Mouse (Mus musculus) limb, embryonic 11.5 days (tissue): Measurements from ENCODE around the gene Cyp2w1. TPM values are rescaled to one million over a fixed set of nuclear protein-coding genes. Genes with fewer than 3 reads are reported as not detected.
A peak's percentile ranks its signal among the peaks of the same experiment; 100 is the strongest.

ENCODE experiments used
- ATAC-seq: fragments of 200-750 bp; cut with Nextera tagmentation; 2 replicates; pipeline ENCODE4 v1.8.0; 2017; ENCODE audit warnings: low read depth; ENCODE audit not compliant: insufficient number of reproducible peaks, low FRiP score, low TSS enrichment
- DNase-seq: peaks from one replicate; pipeline ENCODE4 v3.0.0-alpha.2; 2015; ENCODE audit warnings: low spot score
- H3K27ac ChIP-seq: fragments of 300-500 bp; sonication (generic); replicated peaks from 2 replicates; pipeline ENCODE4 v1.5.1; 2014; ENCODE audit warnings: low read depth, mild to moderate bottlenecking, low read length
- H3K27me3 ChIP-seq: fragments of 300-500 bp; sonication (generic); 2 replicates; pipeline ENCODE4 v1.6.1; 2014; ENCODE audit warnings: mild to moderate bottlenecking, low read length, mixed read lengths; ENCODE audit not compliant: control insufficient read depth, insufficient read depth
- H3K36me3 ChIP-seq: fragments of 300-500 bp; sonication (generic); 2 replicates; pipeline ENCODE4 v1.6.1; 2014; ENCODE audit warnings: mild to moderate bottlenecking, low read length, moderate library complexity, mixed read lengths; ENCODE audit not compliant: control insufficient read depth, insufficient read depth
- H3K4me1 ChIP-seq: fragments of 300-500 bp; sonication (generic); 2 replicates; pipeline ENCODE4 v1.6.1; 2014; ENCODE audit warnings: low read length, mixed read lengths; ENCODE audit not compliant: control insufficient read depth, insufficient read depth
- H3K4me2 ChIP-seq: fragments of 300-500 bp; sonication (generic); 2 replicates; pipeline ENCODE4 v1.6.1; 2014; ENCODE audit warnings: low read depth, mild to moderate bottlenecking, moderate library complexity; ENCODE audit not compliant: severe bottlenecking
- H3K4me3 ChIP-seq: fragments of 300-500 bp; sonication (generic); 2 replicates; pipeline ENCODE4 v1.5.1; 2014; ENCODE audit warnings: low read depth, low read length
- H3K9ac ChIP-seq: fragments of 300-500 bp; sonication (generic); 2 replicates; pipeline ENCODE4 v1.6.1; 2014; ENCODE audit warnings: mild to moderate bottlenecking, low read length
- H3K9me3 ChIP-seq: fragments of 300-500 bp; sonication (generic); 2 replicates; pipeline ENCODE4 v1.6.1; 2016; ENCODE audit warnings: low read length; ENCODE audit not compliant: control insufficient read depth
- WGBS: fragments of 180-500 bp; shearing (Covaris S2); extraction: QIAGEN DNeasy Blood & Tissue Kit; methylation state at CpG from one replicate; pipeline ENCODE4 v1.1.7; 2014; 5-methylcytosine and 5-hydroxymethylcytosine counted together
- polyA plus RNA-seq: library from polyadenylated mRNA; unstranded; fragments of >200 nt; fragmentation: Nextera tagmentation; extraction: Ambion mirVana; gene quantifications from 2 replicates; pipeline ENCODE4 v1.2.1, GENCODE M21; 2014

The Cyp2w1 gene
- polyA plus RNA-seq: not detected in 2 replicates

DNA sequence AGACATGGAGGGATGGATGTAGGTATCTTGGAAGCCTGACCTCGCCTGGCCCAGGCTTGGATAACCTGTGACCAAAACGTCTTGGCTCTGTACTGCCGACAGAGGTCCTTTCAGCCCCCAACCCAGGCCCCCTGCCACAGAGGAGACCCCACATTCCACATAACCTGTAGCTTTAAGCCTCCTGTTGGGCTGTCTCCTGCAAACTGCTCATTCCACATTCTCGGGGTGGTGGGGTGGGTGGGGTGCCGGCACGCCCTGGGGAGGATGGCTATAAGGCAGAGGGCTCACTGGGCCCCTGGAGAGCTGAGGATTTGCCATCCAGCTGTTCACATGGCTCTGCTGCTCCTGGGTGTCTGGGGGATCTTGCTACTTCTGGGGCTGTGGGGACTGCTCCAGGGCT, at the start of gene Cyp2w1:
TSS of gene Cyp2w1 (plus strand) at position 301 of the 400 bp plus-strand sequence.
- Histone ChIP-seq H3K4me2 (0 out of 2 replicates have a peak within 1 kb of the TSS, but pooled peaks have one; percentile 7), H3K27ac (no peak within 1 kb of the TSS), H3K4me3 (no peak within 1 kb of the TSS), H3K4me1 (peaks cover 10% of the 10 kb centered on the region), H3K9me3 (no peaks in the 10 kb centered on the region), H3K27me3 (no peaks in the 10 kb centered on the region), H3K36me3 (no peaks in the 10 kb centered on the region), H3K9ac (0 out of 2 replicates have a peak within 1 kb of the TSS, but pooled peaks have one; percentile 18)
- 48% methylated on average over 6 of the region's 6 CpGs for WGBS
- DNase-seq (no peak), ATAC-seq (no peak)

DNA sequence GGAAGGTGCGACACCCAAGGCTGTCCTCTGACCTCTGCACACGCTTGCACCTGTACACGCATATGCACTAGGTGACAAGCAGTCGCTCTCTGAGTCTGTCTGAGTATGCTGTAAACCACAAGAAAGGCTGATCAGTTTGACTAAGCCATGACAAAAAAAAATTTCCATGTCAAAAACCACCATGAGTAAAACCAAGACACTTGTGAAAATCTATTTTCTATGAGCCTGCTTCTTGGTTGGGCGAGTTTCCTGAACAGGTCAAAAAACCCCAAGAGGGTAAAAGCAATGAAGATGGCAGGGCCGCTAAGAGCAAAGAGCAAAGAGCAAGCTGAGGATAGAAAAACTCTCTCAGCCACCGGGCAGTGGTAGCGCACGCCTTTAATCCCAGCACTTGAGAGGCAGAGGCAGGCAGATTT, 48.8 kb upstream of the Cyp2w1 start:
- H3K4me1 ChIP-seq: no peaks in the 10 kb centered on the region
- no peak overlapping the region for H3K9ac ChIP-seq
- WGBS: 91% methylated on average over 9 of the region's 9 CpGs
- H3K9me3 ChIP-seq: no peaks in the 10 kb centered on the region
- no peaks in the 10 kb centered on the region for H3K27me3 ChIP-seq
- H3K36me3 ChIP-seq: no peaks in the 10 kb centered on the region; the same call in 1 of the 2 replicates
- no peak overlapping the region for H3K27ac ChIP-seq
- DNase-seq (no peak), ATAC-seq (no peak)
- no peak overlapping the region for H3K4me2 ChIP-seq
- no peak overlapping the region for H3K4me3 ChIP-seq

- H3K9ac ChIP-seq: no peak overlapping the region
- WGBS: 80% methylated on average over 3 of the region's 3 CpGs
- H3K27me3 ChIP-seq: no peaks in the 10 kb centered on the region
- H3K9me3 ChIP-seq: no peaks in the 10 kb centered on the region
- no peak overlapping the region for H3K27ac ChIP-seq
- no peak overlapping the region for H3K4me2 ChIP-seq
- H3K4me3 ChIP-seq: no peak overlapping the region
- ATAC-seq: no peak
- no peaks in the 10 kb centered on the region for H3K4me1 ChIP-seq
- no peaks in the 10 kb centered on the region; the same call in 1 of the 2 replicates for H3K36me3 ChIP-seq
- no peak for DNase-seq
These were observed 42.5 kb upstream of the Cyp2w1 start for GRCm38 (mm10) chr5:139309946-139310345.

GRCm38 (mm10) chr5:139310477-139310876, 41.9 kb upstream of the Cyp2w1 start:
- Histone ChIP-seq H3K27me3 (no peaks in the 10 kb centered on the region), H3K4me2 (no peak overlapping the region), H3K4me1 (no peaks in the 10 kb centered on the region), H3K36me3 (no peaks in the 10 kb centered on the region; the same call in 1 of the 2 replicates), H3K27ac (no peak overlapping the region), H3K4me3 (no peak overlapping the region), H3K9ac (no peak overlapping the region), H3K9me3 (no peaks in the 10 kb centered on the region)
- DNase-seq (no peak), ATAC-seq (no peak)
- WGBS: 88% methylated on average over 4 of the region's 4 CpGs

DNA sequence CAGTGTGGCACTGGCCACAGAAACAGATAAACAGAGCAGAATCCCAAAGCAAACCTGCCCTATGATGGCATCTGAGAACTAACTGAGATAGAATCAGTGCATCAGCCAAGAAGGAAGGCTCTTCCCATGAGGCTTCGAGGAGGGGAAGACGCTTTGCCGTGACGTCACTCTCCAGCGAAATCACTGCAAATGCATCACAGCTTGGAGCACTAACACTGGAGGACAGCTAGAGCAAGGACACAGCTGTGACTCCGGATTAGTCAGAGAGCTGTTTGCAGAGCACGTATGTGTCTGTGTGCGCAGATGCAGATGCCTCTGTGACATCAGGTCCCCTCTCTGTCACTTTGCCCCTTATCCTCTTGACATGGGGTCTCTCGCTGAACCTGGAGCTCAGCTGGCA, 40.6 kb upstream of the Cyp2w1 start:
- Histone ChIP-seq H3K4me2 (no peak overlapping the region), H3K27me3 (no peaks in the 10 kb centered on the region), H3K36me3 (no peaks in the 10 kb centered on the region; the same call in 1 of the 2 replicates), H3K4me3 (no peak overlapping the region), H3K27ac (no peak overlapping the region), H3K9ac (no peak overlapping the region), H3K9me3 (no peaks in the 10 kb centered on the region), H3K4me1 (no peaks in the 10 kb centered on the region)
- 90% methylated on average over 9 of the region's 9 CpGs for WGBS
- no peak for ATAC-seq
- DNase-seq: no peak

- no peak for DNase-seq
- H3K4me3 ChIP-seq: no peak overlapping the region
- H3K9ac ChIP-seq: no peak overlapping the region
- no peaks in the 10 kb centered on the region for H3K36me3 ChIP-seq
- H3K9me3 ChIP-seq: no peaks in the 10 kb centered on the region
- ATAC-seq: no peak
- H3K4me1 ChIP-seq: no peaks in the 10 kb centered on the region
- no peaks in the 10 kb centered on the region for H3K27me3 ChIP-seq
- H3K27ac ChIP-seq: no peak overlapping the region
- 72% methylated on average over 9 of the region's 9 CpGs for WGBS
- no peak overlapping the region for H3K4me2 ChIP-seq
These were observed 38.9 kb upstream of the Cyp2w1 start for GRCm38 (mm10) chr5:139313536-139313935.

DNA sequence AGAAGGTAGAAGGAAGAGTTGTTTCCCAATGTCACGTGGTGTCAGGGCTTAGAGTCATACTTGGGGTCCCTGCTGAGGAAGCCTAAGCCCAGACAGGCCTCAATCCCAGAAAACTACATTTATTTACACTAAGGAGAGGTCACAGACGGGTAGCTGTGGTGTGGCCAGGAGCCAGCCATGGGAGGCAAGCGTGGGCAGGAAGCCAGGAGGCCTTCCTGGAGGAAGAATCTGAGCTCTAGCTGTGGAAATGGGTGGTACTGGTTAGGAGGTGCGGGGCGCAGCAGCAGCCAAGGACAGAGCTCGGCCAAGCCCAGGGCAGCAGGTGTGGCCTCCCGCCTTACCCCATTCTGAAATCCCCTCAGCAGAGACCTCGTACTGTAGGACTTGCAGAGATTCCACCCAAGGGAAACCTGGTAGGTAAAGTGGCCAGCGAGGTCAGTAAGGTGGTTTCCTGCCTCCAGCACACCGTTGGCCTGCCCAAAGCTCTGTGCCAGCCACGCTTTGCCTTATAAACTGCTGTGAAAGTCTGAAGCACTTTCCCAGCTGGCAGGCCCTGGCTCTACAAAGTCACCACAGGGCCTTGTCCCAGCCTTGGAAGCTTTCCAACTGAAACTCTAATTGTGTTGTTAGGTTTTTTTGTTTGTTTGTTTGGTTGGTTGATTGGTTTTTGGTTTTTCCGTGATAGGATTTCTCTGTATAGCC, 37.3 kb upstream of the Cyp2w1 start:
- DNase-seq (no peak), ATAC-seq (no peak)
- no peaks in the 10 kb centered on the region for H3K4me1 ChIP-seq
- H3K9me3 ChIP-seq: no peaks in the 10 kb centered on the region
- WGBS: 84% methylated on average over 12 of the region's 12 CpGs
- no peak overlapping the region for H3K9ac ChIP-seq
- H3K27me3 ChIP-seq: no peaks in the 10 kb centered on the region
- no peak overlapping the region for H3K27ac ChIP-seq
- no peak overlapping the region for H3K4me2 ChIP-seq
- no peak overlapping the region for H3K4me3 ChIP-seq
- H3K36me3 ChIP-seq: no peaks in the 10 kb centered on the region

GRCm38 (mm10) chr5:139316982-139317675, 35.3 kb upstream of the Cyp2w1 start:
- Histone ChIP-seq H3K4me2 (no peak overlapping the region), H3K4me1 (no peaks in the 10 kb centered on the region), H3K27ac (no peak overlapping the region), H3K27me3 (no peaks in the 10 kb centered on the region), H3K9me3 (no peaks in the 10 kb centered on the region), H3K9ac (no peak overlapping the region), H3K4me3 (no peak overlapping the region), H3K36me3 (no peaks in the 10 kb centered on the region)
- 67% methylated on average over 6 of the region's 6 CpGs for WGBS
- no peak for DNase-seq
- ATAC-seq: no peak
